Mouse (Mus musculus): ENCODE results near the gene Zfp433.
"Not testable (repeated sequence)": the region's sequence is repeated elsewhere in the genome, so short reads cannot be mapped to it uniquely, and the experiment has no call there.

Gene Zfp433

GRCm38 (mm10) chr10:81704531-81705301 is at the start of gene Zfp433:
Gene Zfp433 (plus strand): TSS chr10:81704825.
- DNase-seq, result not testable (repeated sequence)

GRCm38 (mm10) chr10:81655178-81655577 is 49.4 kb upstream of the Zfp433 start:
- peak; percentile 1 for DNase-seq

- no peak for DNase-seq
Observed at GRCm38 (mm10) chr10:81656174-81656573, 48.5 kb upstream of the Zfp433 start.

GRCm38 (mm10) chr10:81687114-81687513 is 17.5 kb upstream of the Zfp433 start:
- not testable (repeated sequence) for DNase-seq

- DNase-seq, result not testable (repeated sequence)
Observed at GRCm38 (mm10) chr10:81770506-81771403, 66.1 kb downstream of the Zfp433 start, which contains the start of gene Gm3055. Gene Gm3055 (minus strand): TSS chr10:81771161.

GRCm38 (mm10) chr10:81771404-81771777 is 66.8 kb downstream of the Zfp433 start:
- not testable (repeated sequence) for DNase-seq
